Mouse (Mus musculus) CD4-positive naive resting alpha-beta T cell, adult 57 days (primary cell): ENCODE data around the gene Arhgap5. TPM values are rescaled to one million over a fixed set of nuclear protein-coding genes. Genes with fewer than 3 reads are reported as not detected.

Source experiments
- total RNA-seq: library from RNA; stranded (reverse); gene quantifications from one replicate; pipeline ENCODE4 v1.2.4, GENCODE M21; 2023

Gene Arhgap5
- total RNA-seq, result 29.9 TPM

DNA sequence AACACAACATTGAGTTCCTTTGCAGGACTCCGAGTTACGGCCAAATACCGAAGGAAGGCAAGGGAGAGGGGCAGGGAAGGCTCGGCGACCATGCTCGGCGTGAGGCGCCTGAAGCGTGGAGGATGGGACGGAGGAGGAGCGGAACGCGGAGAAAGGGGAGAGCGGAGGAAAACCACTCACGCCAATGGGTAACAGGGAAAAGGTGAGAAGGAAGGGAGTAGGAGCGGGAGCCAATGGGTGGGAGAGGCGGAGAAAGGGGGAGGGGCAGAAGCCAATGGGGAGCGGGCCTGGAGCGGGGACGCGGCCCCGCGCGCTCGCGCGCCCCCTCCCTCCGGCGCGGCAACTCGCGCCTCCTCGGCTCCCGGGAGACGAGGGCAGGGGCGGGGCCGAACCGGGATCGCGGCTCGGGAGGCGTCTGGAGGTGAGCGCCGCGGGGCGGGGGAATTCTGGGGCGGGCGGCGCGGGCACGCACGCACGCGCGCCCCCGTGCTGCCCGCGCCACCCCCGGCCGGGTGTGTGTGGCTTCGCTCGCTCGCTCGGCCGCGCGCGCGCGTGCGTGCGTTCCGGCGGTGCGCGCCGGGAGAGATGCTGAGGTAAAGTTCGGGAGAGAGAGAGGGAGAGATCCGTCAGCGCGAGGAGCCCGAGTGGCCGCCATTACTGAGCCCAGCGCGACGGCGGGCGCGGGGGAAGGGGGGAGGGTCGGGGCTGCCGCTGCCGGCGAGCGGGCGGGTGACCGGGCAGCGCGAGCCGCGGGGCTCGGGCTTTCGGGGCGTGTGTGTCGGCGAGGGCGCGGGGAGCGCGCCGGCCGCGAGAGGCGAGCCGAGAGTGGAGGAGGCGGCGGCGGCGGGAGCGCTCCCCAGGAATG lies at the start of gene Arhgap5:
TSS of gene Arhgap5 (plus strand) at position 517 of the 865 bp plus-strand sequence.

Other genes with a start within 250 kb of the Arhgap5 start
- not detected for gene Akap6, start 195.4 kb downstream of the Arhgap5 start, total RNA-seq